Mouse (Mus musculus) gastrocnemius, postnatal 36 days (tissue): ENCODE results near the gene Twsg1. TPM values are rescaled to one million over a fixed set of nuclear protein-coding genes. Genes with fewer than 3 reads are reported as not detected.

Experiments
- DNase-seq, 2 experiments: peaks; one replicate each; pipeline ENCODE4 v3.0.0; 2022
- intact Hi-C: fragments of 180-260 bp; cut with DNase I; formaldehyde crosslinking; loops from one replicate; pipeline ENCODE4 v1.15.1; 2025
- total RNA-seq, 2 experiments: library from RNA; stranded (reverse); gene quantifications; 2 replicates each; pipeline ENCODE4 v1.2.3; 2021

Twsg1 gene
- total RNA-seq, 2 experiments from 2014 or later = 21.8 to 23.6 TPM

GRCm38 (mm10) chr17:65939461-65940192, 11.4 kb downstream of the Twsg1 start:
- no peak for DNase-seq
- intact Hi-C loops = no loop called here

DNA sequence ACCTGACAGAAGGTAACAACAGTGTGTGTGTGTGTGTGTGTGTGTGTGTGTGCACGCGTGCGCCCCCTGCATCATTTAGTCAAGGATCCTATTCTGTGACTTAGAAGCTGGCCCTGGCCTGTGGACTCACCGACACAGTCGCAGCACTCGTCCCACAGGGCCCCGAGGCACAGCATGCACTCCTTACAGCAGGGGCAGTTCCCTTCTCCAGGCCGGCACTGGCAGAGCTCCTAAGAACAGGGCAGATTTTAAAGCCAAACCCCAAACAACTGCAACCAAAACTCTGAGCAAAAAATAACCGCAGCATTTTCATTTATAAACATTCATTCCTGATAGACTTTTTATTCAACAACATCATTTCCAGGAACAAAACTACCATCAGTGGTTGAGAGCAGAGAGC, 13.4 kb downstream of the Twsg1 start:
- no peak for DNase-seq
- intact Hi-C loops = no loop called here

DNA sequence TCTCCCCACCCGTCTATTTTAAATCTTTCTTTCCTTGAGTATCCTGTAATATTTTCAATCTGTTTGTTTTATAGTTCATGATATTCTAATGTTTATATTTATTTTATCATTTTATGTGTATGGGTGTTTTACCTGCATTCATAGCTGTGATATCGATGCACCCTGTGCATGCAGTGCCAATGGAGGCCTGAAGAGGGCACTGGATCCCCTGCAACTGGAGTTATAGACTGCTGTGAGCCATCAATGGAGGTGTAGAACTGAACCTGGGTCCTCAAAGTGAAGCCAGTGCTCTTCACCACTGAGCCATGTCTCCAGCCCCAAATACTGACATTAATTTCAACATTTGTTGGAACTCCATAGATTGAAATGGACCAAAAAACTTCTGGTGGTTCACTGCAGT, 17.3 kb downstream of the Twsg1 start:
- no peak for DNase-seq
- intact Hi-C loops = no loop called here

DNA sequence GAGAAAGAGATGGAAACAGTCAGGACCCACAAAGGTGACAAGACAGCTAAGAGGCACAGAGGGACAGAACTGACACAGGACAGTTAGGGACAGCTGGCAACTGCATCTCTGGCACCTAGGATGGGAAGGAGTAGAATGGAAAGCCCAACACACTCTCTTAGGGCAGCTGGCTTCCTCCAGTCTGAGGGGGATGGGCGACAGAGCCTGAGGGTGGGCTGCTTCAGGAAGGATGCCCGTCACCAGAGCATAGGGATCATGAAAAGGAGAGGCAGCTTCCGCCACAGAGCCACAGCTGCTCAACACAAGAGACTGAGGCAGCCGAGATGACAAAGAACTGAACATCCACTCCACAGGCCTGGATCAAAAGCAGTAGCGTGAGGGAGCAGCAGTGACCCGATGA, 19.5 kb downstream of the Twsg1 start:
- intact Hi-C loops = no loop called here
- no peak for DNase-seq

GRCm38 (mm10) chr17:65930960-65931359, 20.1 kb downstream of the Twsg1 start:
- DNase-seq = peak in 1 of 2 experiments; percentile 31

DNA sequence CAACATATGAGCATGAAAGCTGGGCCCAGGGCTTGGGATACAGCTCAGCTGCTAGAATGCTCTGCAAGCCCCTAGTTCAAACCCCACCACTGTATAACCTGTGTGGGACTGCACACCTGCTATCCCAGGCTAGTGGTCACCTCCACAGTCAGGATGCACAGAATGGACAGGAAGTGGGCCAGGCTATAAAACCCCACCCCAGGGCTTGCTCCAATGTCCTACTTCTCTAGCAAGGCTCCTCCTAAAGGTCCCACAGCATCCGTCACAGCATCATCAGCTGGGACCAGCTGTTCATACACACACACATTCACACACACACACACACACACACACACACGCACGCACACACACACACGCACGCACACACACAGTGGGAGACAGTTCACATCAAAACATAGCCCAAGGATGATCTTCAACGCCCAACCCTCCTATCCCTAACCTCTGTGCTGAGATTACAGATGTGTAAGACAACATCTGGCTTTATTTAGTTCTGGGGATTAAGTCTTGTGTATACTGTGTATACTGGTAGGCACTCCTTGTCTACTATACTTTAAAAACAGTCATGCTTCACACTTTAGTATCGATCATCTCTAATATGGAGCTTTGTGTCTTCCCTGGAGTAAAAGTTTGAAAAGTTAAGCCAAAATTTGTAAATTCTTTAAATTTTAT, 20.7 kb downstream of the Twsg1 start:
- intact Hi-C loops = no loop called here
- no peak for DNase-seq

More at GRCm38 (mm10) chr17:65930960-65931359, 20.1 kb downstream of the Twsg1 start:
- intact Hi-C loops = no loop called here

- intact Hi-C loops = no loop called here
Observed at GRCm38 (mm10) chr17:65929319-65929978, 21.6 kb downstream of the Twsg1 start.

GRCm38 (mm10) chr17:65927077-65927476, 23.9 kb downstream of the Twsg1 start:
- no peak for DNase-seq
- intact Hi-C loops = no loop called here

More at GRCm38 (mm10) chr17:65929319-65929978, 21.6 kb downstream of the Twsg1 start:
- DNase-seq = no peak

DNA sequence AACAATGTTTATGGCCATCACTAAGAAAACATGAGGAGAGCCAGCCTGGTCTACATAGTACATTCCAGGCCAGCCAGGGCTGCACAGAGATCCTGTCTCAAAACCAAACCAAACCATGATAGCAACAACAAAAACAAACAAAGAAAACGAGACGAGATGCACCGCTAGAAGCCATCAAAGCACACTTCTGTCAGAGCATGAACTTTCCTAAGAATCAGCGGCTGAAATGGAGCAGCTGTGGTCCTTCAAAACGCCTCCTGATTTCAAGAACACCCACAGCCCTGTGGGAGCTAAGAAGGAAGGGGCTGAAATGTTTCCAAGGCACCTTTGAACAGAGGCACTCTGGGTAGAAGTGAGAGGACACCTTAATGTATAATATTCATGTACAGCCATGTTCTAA, 26.8 kb downstream of the Twsg1 start:
- no peak for DNase-seq
- intact Hi-C loops = no loop called here

GRCm38 (mm10) chr17:65921975-65922374, 29.1 kb downstream of the Twsg1 start:
- DNase-seq = no peak
- intact Hi-C loops = no loop called here

DNA sequence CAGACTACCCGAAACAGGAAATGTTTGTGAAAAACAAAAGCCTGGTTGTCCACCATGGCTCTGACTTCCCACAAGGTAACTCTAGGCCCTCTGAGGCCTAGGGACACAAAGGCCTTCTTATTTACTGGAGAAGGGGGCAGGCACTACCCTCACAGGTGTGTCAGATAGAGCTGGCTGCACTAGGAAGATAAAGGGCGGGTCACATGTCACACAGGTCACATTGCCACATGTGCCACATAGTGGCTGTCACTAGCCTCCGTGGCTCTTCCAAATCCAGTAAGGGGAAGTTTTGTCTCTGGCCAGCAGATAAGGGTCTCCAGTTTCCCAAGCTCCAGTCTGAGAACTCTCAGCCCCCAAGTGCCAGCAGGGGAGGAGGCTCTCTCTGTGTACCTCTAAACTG, 31.8 kb downstream of the Twsg1 start:
- intact Hi-C loops = no loop called here
- no peak for DNase-seq

GRCm38 (mm10) chr17:65916135-65916668, 34.8 kb downstream of the Twsg1 start:
- intact Hi-C loops = no loop called here

GRCm38 (mm10) chr17:65914083-65914482, 36.9 kb downstream of the Twsg1 start:
- no peak for DNase-seq
- intact Hi-C loops = no loop called here

More at GRCm38 (mm10) chr17:65916135-65916668, 34.8 kb downstream of the Twsg1 start:
- peak; percentile 90 to 95 for DNase-seq

- no peak for DNase-seq
- intact Hi-C loops = no loop called here
Observed at GRCm38 (mm10) chr17:65912202-65912601, 38.8 kb downstream of the Twsg1 start.

GRCm38 (mm10) chr17:65911285-65912069, 39.5 kb downstream of the Twsg1 start:
- intact Hi-C loops = no loop called here
- DNase-seq = no peak

GRCm38 (mm10) chr17:65908270-65908669, 42.8 kb downstream of the Twsg1 start:
- intact Hi-C loops = no loop called here
- DNase-seq = no peak

- no peak for DNase-seq
Observed at GRCm38 (mm10) chr17:65906895-65907401, 44.1 kb downstream of the Twsg1 start.

GRCm38 (mm10) chr17:65906313-65906894, 44.6 kb downstream of the Twsg1 start:
- intact Hi-C loops = no loop called here
- no peak for DNase-seq

More at GRCm38 (mm10) chr17:65906895-65907401, 44.1 kb downstream of the Twsg1 start:
- intact Hi-C loops = no loop called here

DNA sequence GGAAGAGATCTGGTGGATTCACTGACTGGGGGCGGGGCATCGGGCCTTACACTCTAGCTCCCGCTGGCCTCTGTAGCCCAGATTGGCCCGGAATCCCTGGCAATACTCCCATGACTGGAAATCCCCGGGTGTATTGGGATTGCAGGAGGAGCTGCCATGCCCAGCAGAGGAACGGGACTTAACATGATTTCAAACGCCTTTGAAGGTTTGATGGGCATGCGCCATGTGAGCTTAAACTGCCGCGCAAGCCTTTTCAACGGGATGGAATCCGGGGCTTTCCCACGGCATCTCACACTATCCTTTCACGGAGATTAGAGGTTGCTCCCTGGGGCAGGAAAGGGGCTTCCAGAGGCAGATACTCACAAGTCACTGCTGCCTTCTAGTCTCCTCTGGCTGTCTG, 45.8 kb downstream of the Twsg1 start:
- no peak for DNase-seq
- intact Hi-C loops = no loop called here

- DNase-seq = no peak
- intact Hi-C loops = no loop called here
Observed at GRCm38 (mm10) chr17:65903826-65904225, 47.2 kb downstream of the Twsg1 start.
